Mouse (Mus musculus) cerebellum, adult 2 months (tissue): ENCODE measurements around the gene Cap2.

Source experiments
- CTCF ChIP-seq: fragments of 200-500 bp; IDR thresholded peaks from 2 replicates; pipeline ENCODE4 v1.5.1; 2011; ENCODE audit warnings: low read depth, mild to moderate bottlenecking, control low read depth, low read length, moderate library complexity, borderline replicate concordance; ENCODE audit not compliant: insufficient read depth
- POLR2A ChIP-seq: fragments of 200-500 bp; IDR thresholded peaks from 2 replicates; pipeline ENCODE4 v1.6.1; 2011; ENCODE audit warnings: low read length, control low read depth, borderline replicate concordance; ENCODE audit not compliant: insufficient read depth

- TF ChIP-seq CTCF (no peak), POLR2A (no peak)
Observed at GRCm38 (mm10) chr13:46548600-46549179, 47.0 kb downstream of the Cap2 start.
